Mouse (Mus musculus) CH12.LX (cell line): ENCODE measurements around the gene Celsr3.

Source experiments
- CTCF ChIP-seq, 2 experiments: IDR thresholded peaks in 1 of 2; conservative IDR thresholded peaks in 1 of 2; 2 replicates each; pipeline ENCODE4 v1.5.1; 2011 to 2012; ENCODE audit warnings: low read depth in 2 of 2, low read length in 2 of 2, improper control_type of control experiment in 1 of 2, inconsistent platforms in 1 of 2, mild to moderate bottlenecking in 1 of 2, moderate library complexity in 1 of 2
- EP300 ChIP-seq: IDR thresholded peaks from 2 replicates; pipeline ENCODE4 v1.6.1; 2011; ENCODE audit warnings: low read length, improper control_type of control experiment
- JUN ChIP-seq: IDR thresholded peaks from 2 replicates; pipeline ENCODE4 v1.6.1; 2011; ENCODE audit warnings: low read depth, mild to moderate bottlenecking, low read length, improper control_type of control experiment, moderate library complexity; ENCODE audit not compliant: insufficient read depth
- KAT2A ChIP-seq: IDR thresholded peaks from 2 replicates; pipeline ENCODE4 v1.6.1; 2012; ENCODE audit warnings: low read length, improper control_type of control experiment, inconsistent platforms; ENCODE audit not compliant: insufficient replicate concordance
- MAZ ChIP-seq: IDR thresholded peaks from 2 replicates; pipeline ENCODE4 v1.6.1; 2012; ENCODE audit warnings: low read depth, mild to moderate bottlenecking, inconsistent platforms, low read length, improper control_type of control experiment, moderate library complexity
- MXI1 ChIP-seq: IDR thresholded peaks from 2 replicates; pipeline ENCODE4 v1.6.1; 2011; ENCODE audit warnings: mild to moderate bottlenecking, low read depth, low read length, improper control_type of control experiment
- MYC ChIP-seq: IDR thresholded peaks from 2 replicates; pipeline ENCODE4 v1.6.1; 2011; ENCODE audit warnings: low read depth, mild to moderate bottlenecking, improper control_type of control experiment, low read length
- NRF1 ChIP-seq: IDR thresholded peaks from 2 replicates; pipeline ENCODE4 v1.6.1; 2014; ENCODE audit warnings: low read depth, mild to moderate bottlenecking, inconsistent platforms, low read length, improper control_type of control experiment, moderate library complexity
- POLR2A ChIP-seq: IDR thresholded peaks from 2 replicates; pipeline ENCODE4 v1.6.1; 2011; ENCODE audit warnings: low read depth, mild to moderate bottlenecking, improper control_type of control experiment, low read length
- SIN3A ChIP-seq: IDR thresholded peaks from 2 replicates; pipeline ENCODE4 v1.6.1; 2012; ENCODE audit warnings: low read length, improper control_type of control experiment, inconsistent platforms
- TBP ChIP-seq: conservative IDR thresholded peaks from 2 replicates; pipeline ENCODE4 v1.6.1; 2011; ENCODE audit warnings: low read depth, low read length, improper control_type of control experiment
- TCF12 ChIP-seq: IDR thresholded peaks from 2 replicates; pipeline ENCODE4 v1.6.1; 2014; ENCODE audit warnings: low read depth, mild to moderate bottlenecking, inconsistent platforms, low read length, improper control_type of control experiment
- USF1 ChIP-seq: IDR thresholded peaks from 2 replicates; pipeline ENCODE4 v1.6.1; 2014; ENCODE audit warnings: low read depth, mild to moderate bottlenecking, inconsistent platforms, low read length, improper control_type of control experiment
- ZNF384 ChIP-seq: IDR thresholded peaks from 2 replicates; pipeline ENCODE4 v1.6.1; 2012; ENCODE audit warnings: low read depth, low read length, improper control_type of control experiment, inconsistent platforms

DNA sequence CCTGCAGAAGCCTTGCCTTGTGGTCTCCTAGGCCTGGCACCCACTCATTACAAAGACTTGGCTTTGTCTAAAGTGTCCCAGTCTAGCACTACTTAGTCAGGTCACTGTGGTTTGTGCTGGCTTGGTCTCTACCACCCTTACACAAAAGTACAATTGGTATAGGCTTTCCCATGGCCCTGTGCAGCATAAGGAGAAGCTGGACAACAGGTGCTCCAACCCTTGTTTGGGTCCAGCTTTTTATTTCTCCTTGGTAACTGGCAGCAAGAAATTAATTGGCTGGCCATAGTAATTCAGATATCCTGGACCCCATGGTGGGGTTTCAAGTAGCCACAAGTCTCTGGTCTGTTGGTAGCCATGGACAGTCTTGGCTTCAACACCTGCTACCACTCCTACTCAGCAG, 19.7 kb upstream of the Celsr3 start:
- TF ChIP-seq CTCF (conservative IDR thresholded peaks at IDR 0.05 in 1 of 2, IDR thresholded peaks at IDR 0.05 in 1 of 2; ENCODE audit: low read depth in 2 of 2, low read length in 2 of 2) (no peak), USF1 (no peak), NRF1 (no peak), TBP (no peak), TCF12 (no peak), MAZ (no peak), POLR2A (no peak), SIN3A (no peak), MXI1 (no peak), KAT2A (no peak), EP300 (no peak), JUN (no peak), MYC (no peak), ZNF384 (no peak)
